Mouse (Mus musculus) testis, adult 2 months (tissue): ENCODE measurements at regions not wholly inside any gene's neighbourhood (a gene's known extent, or its start where the extent isn't known, plus 50 kb on each side); places are given as distances from the start of the nearest gene placed in this dataset.

ENCODE experiments used
- H3K27ac ChIP-seq: fragments of 200-500 bp; 2 replicates; pipeline ENCODE4 v1.5.1; 2012; ENCODE audit warnings: low read depth, low read length; ENCODE audit not compliant: control insufficient read depth, insufficient read depth
- H3K27me3 ChIP-seq: fragments of 200-500 bp; 2 replicates; pipeline ENCODE4 v1.6.1; 2012; ENCODE audit warnings: mild to moderate bottlenecking, low read length, moderate library complexity; ENCODE audit not compliant: control insufficient read depth, insufficient read depth
- H3K36me3 ChIP-seq: fragments of 200-500 bp; 2 replicates; pipeline ENCODE4 v1.6.1; 2012; ENCODE audit warnings: mild to moderate bottlenecking, low read length; ENCODE audit not compliant: control insufficient read depth, insufficient read depth
- H3K4me1 ChIP-seq: fragments of 200-500 bp; 2 replicates; pipeline ENCODE4 v1.6.1; 2012; ENCODE audit warnings: low read length; ENCODE audit not compliant: control insufficient read depth, insufficient read depth
- H3K4me3 ChIP-seq: fragments of 200-500 bp; 2 replicates; pipeline ENCODE4 v1.5.1; 2012; ENCODE audit warnings: low read depth, mild to moderate bottlenecking, low read length, moderate library complexity, mixed read lengths; ENCODE audit not compliant: control insufficient read depth
- CTCF ChIP-seq: fragments of 200-500 bp; IDR thresholded peaks from 2 replicates; pipeline ENCODE4 v1.5.1; 2012; ENCODE audit warnings: low read depth, mild to moderate bottlenecking, inconsistent platforms, low read length, moderate library complexity; ENCODE audit not compliant: control insufficient read depth, insufficient read depth, insufficient replicate concordance
- POLR2A ChIP-seq: fragments of 200-500 bp; IDR thresholded peaks from 2 replicates; pipeline ENCODE4 v1.6.1; 2012; ENCODE audit warnings: low read depth, mild to moderate bottlenecking, inconsistent platforms, low read length, moderate library complexity; ENCODE audit not compliant: control insufficient read depth

GRCm38 (mm10) chr6:100083868-100084477, 203.3 kb downstream of the Rybp start:
- Histone ChIP-seq H3K36me3 (no peaks in the 10 kb centered on the region), H3K27me3 (no peaks in the 10 kb centered on the region), H3K4me3 (no peak overlapping the region), H3K4me1 (no peaks in the 10 kb centered on the region), H3K27ac (no peak overlapping the region)
- TF ChIP-seq POLR2A (no peak), CTCF (no peak)

DNA sequence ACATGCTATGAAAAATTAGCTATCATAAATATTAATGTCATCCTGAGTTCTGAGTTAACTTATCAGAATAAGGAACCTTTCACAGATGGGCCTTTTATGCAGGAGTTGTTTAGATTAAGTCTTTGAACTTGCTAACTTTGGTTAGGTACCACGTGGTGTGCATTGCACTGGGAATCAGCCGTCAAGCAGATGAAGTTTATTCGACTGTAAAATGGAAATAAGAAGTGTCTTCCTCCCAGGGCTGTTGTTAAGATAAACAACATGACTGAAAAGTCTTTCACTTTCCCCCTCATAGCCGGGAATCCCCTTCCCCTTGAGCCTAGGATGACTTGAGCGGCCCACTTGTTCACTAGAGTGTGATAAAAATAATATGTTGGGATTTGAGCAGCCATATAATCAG, 204.2 kb downstream of the Rybp start:
- no peak for TF ChIP-seq POLR2A
- TF ChIP-seq CTCF, result no peak
- Histone ChIP-seq H3K4me3 (no peak overlapping the region), H3K27me3 (no peaks in the 10 kb centered on the region), H3K36me3 (no peaks in the 10 kb centered on the region), H3K27ac (no peak overlapping the region), H3K4me1 (no peaks in the 10 kb centered on the region)

GRCm38 (mm10) chr6:100074672-100075335, 212.5 kb downstream of the Rybp start:
- Histone ChIP-seq H3K27ac (no peak overlapping the region), H3K4me1 (no peaks in the 10 kb centered on the region), H3K36me3 (no peaks in the 10 kb centered on the region), H3K4me3 (no peak overlapping the region), H3K27me3 (no peaks in the 10 kb centered on the region)
- TF ChIP-seq CTCF (no peak), POLR2A (no peak)

DNA sequence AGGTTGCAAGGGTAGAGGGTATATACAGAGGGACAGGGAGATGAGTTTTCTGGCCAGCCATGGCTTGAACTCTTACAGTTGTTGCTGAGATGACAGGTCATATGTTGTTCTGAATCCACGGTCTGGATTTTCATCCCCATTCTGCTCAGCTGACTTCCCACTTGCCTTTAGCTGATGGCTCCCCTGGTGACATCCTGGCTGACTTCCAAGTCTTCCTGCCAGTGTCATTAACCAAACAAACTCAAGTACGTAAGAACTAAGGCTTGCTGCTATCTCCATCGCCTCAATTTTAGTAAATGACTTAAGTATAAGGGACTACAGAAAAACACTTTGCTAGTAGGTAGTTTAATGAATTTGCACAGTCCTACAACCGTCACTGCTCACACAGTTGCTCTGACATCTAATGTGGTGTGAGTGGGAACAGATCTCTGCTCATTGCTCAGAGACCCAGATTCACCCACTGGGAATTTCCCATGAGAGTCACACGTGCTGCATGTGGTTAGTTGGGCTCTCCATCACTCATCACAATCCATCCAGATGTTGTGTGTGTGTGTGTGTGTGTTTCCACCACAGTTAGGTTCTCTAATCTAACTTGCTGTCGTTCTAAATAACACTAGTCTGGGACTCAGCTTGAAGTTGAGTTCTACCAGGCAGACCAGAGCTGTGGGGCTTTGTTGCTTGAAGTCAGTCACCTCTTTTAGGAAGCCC, 214.9 kb downstream of the Rybp start:
- no peaks in the 10 kb centered on the region for H3K36me3 ChIP-seq
- H3K4me1 ChIP-seq, result no peaks in the 10 kb centered on the region
- TF ChIP-seq CTCF (no peak), POLR2A (no peak)
- no peak overlapping the region for H3K4me3 ChIP-seq
- H3K27me3 ChIP-seq, result no peaks in the 10 kb centered on the region
- no peak overlapping the region for H3K27ac ChIP-seq

- TF ChIP-seq CTCF, result no peak
- TF ChIP-seq POLR2A, result no peak
- H3K4me1 ChIP-seq, result no peaks in the 10 kb centered on the region
- no peak overlapping the region for H3K4me3 ChIP-seq
- no peaks in the 10 kb centered on the region for H3K27me3 ChIP-seq
- no peak overlapping the region for H3K27ac ChIP-seq
- no peaks in the 10 kb centered on the region for H3K36me3 ChIP-seq
These were observed 218.1 kb downstream of the Rybp start for GRCm38 (mm10) chr6:100069151-100069550.

GRCm38 (mm10) chr6:100067273-100067672, 220.0 kb downstream of the Rybp start:
- H3K27me3 ChIP-seq, result no peaks in the 10 kb centered on the region
- no peak for TF ChIP-seq POLR2A
- no peak for TF ChIP-seq CTCF
- no peaks in the 10 kb centered on the region for H3K4me1 ChIP-seq
- no peaks in the 10 kb centered on the region for H3K36me3 ChIP-seq
- H3K4me3 ChIP-seq, result no peak overlapping the region
- no peak overlapping the region for H3K27ac ChIP-seq

DNA sequence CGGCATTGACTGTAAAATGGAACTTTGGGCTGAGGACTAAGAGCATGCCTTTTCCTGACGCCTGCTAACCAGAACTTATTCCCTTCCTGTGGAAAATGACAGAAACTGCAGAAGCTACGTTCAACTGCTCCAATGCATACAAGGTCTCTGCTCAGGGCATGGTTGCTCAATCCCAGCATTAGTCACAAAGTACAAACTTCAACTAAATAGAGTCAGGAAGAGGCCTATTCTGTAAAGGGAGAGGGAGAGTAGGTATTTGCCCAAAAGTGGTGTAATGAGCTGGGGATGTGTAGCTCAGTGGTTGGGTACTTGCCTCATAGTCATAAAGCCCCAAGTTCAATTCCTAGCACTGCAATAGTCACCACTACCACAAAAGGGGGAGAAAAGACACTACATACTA, 221.7 kb downstream of the Rybp start:
- H3K4me3 ChIP-seq, result no peak overlapping the region
- no peaks in the 10 kb centered on the region for H3K36me3 ChIP-seq
- TF ChIP-seq CTCF (no peak), POLR2A (no peak)
- no peaks in the 10 kb centered on the region for H3K4me1 ChIP-seq
- H3K27ac ChIP-seq, result no peak overlapping the region
- H3K27me3 ChIP-seq, result no peaks in the 10 kb centered on the region

DNA sequence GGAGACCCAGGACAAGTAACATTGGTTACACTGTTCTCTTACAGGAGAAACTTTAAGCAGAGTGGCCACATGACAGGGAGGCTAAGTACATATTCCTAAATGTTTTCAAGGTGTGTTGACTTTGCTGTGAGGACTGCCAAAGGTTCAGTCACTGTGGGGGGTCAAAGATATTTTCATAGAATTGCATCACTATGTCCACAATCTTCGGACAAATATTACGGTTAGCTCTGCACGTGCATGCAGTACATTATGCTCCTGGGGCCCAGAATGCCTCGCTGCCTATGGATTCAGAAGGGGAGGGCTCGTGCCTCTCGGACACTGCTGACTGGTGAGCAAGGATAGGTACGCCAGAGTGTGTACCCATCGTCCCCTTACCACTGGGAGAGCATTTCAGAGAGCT, 224.3 kb downstream of the Rybp start:
- Histone ChIP-seq H3K4me3 (no peak overlapping the region), H3K4me1 (no peaks in the 10 kb centered on the region), H3K27me3 (no peaks in the 10 kb centered on the region), H3K36me3 (no peaks in the 10 kb centered on the region), H3K27ac (no peak overlapping the region)
- TF ChIP-seq CTCF, result no peak
- no peak for TF ChIP-seq POLR2A
